Mouse (Mus musculus): ENCODE data around the gene Ythdc1. TPM values are rescaled to one million over a fixed set of nuclear protein-coding genes. Genes with fewer than 3 reads are reported as not detected.
A peak's percentile ranks its signal among the peaks of the same experiment; 100 is the strongest.

Ythdc1 gene
- polyA plus RNA-seq (2014; fragmentation: Nextera tagmentation; extraction: Ambion mirVana), result 50.6 and 53.4 TPM in 2 replicates

DNA sequence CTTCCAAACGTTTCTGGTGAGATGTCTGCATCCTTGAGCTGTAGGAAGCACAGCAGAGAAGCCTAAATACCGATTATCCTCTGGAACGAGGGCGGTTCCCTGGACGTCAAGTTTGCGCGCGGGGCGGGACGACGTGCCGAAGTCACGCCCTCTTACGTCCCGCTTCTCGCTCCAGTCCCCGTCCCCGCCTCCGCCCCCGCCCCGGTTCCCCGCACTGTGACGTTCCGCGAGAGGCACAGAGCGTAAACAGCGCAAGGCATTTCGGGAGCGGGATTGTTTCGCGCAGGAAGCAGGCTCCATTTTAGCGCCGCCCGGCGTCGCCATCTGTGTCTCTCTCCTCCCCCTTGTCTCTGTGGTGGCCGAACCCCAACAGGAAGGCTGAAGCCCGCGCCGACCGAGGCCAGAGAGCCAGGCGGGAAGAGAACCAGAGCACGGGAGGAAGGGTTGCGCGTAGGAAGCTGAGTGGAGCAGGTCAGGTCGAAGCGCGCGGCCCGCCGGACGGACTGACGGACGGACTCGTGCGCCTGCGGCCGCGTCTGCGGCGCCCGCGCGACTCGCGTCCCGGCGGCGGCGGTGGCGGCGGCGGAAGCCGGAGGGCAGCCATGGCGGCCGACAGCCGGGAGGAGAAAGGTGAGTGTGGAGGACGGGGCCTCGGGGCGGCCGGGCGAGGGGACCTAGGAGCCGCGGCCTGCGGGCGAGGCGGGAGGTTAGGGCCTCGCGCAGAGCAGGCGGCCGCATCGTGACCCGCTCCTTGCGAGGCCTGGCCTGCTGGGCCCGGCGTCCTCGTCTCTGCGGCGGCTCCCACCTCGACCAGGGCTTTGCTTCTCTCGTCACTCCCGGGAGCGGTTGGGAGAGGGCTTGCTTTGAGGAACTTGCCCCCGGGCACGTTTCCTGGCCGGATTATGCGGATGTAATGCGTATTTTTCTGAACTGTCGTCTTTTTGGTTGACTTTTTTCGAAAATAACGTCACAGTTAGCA, at the start of gene Ythdc1:
TSS of gene Ythdc1 (plus strand) at position 260 of the 979 bp plus-strand sequence.
- Histone ChIP-seq H3K27me3 (ENCODE audit: control insufficient read depth, insufficient read depth, low read length) (no peaks in the 10 kb centered on the region), H3K4me2 (replicated peaks; ENCODE audit: low read depth, low read length) (peak within 1 kb of the TSS; percentile 71), H3K36me3 (ENCODE audit: control insufficient read depth, insufficient read depth, low read length) (no peaks in the 10 kb centered on the region), H3K9ac (replicated peaks; ENCODE audit: low read depth, low read length) (peak within 1 kb of the TSS; percentile 99), H3K4me1 (ENCODE audit: control insufficient read depth, insufficient read depth, low read length) (0 out of 2 replicates have a peak, but pooled peaks cover 3% of the 10 kb centered on the region), H3K27ac (ENCODE audit: low read length) (peak within 1 kb of the TSS; percentile 98), H3K9me3 (ENCODE audit: control insufficient read depth, low read depth, low read length) (no peaks in the 10 kb centered on the region), H3K4me3 (ENCODE audit: low read depth, low read length) (peak within 1 kb of the TSS; percentile 94)
- ATAC-seq (ENCODE audit: insufficient number of reproducible peaks, insufficient read depth, low FRiP score, low read depth), result peak; percentile 99
- under 1% methylated on average over 88 of the region's 111 CpGs for WGBS

GRCm38 (mm10) chr5:86769015-86769658, 34.9 kb upstream of the Ythdc1 start:
- ATAC-seq (ENCODE audit: insufficient number of reproducible peaks, insufficient read depth, low FRiP score, low read depth), result peak; percentile 58; the same call in 1 of the 2 replicates
- H3K27ac ChIP-seq (ENCODE audit: low read length), result no peak overlapping the region
- 25% methylated on average over 3 of the region's 3 CpGs for WGBS
- H3K36me3 ChIP-seq (ENCODE audit: control insufficient read depth, insufficient read depth, low read length), result no peaks in the 10 kb centered on the region
- H3K9me3 ChIP-seq (ENCODE audit: control insufficient read depth, low read depth, low read length), result no peaks in the 10 kb centered on the region
- no peak overlapping the region for H3K9ac ChIP-seq (replicated peaks; ENCODE audit: low read depth, low read length)
- no peaks in the 10 kb centered on the region for H3K27me3 ChIP-seq (ENCODE audit: control insufficient read depth, insufficient read depth, low read length)
- H3K4me1 ChIP-seq (ENCODE audit: control insufficient read depth, insufficient read depth, low read length), result 0 out of 2 replicates have a peak, but pooled peaks cover 2% of the 10 kb centered on the region
- no peak overlapping the region for H3K4me2 ChIP-seq (replicated peaks; ENCODE audit: low read depth, low read length)
- H3K4me3 ChIP-seq (ENCODE audit: low read depth, low read length), result no peak overlapping the region

DNA sequence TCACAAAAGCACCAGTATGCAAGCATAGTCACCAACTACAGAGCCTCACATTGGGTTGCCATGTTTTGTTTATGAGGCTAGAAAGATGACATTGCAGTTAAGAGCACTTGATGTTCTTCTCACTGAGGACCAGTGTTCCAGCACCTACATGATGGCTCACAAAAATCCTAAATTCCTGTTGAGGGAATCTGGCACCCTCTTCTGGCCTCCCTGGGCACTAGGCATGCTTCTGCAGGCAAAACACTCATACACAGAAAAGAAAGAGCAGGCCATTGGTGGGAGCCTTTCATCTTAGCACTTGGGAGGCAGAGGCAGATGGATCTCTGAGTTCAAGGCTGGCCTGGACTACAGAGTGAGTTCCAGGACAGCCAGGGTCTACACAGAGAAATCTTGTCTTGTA, 33.0 kb upstream of the Ythdc1 start:
- Histone ChIP-seq H3K9me3 (ENCODE audit: control insufficient read depth, low read depth, low read length) (no peaks in the 10 kb centered on the region), H3K9ac (replicated peaks; ENCODE audit: low read depth, low read length) (no peak overlapping the region), H3K36me3 (ENCODE audit: control insufficient read depth, insufficient read depth, low read length) (no peaks in the 10 kb centered on the region), H3K27ac (ENCODE audit: low read length) (no peak overlapping the region), H3K27me3 (ENCODE audit: control insufficient read depth, insufficient read depth, low read length) (no peaks in the 10 kb centered on the region), H3K4me1 (ENCODE audit: control insufficient read depth, insufficient read depth, low read length) (0 out of 2 replicates have a peak, but pooled peaks cover 2% of the 10 kb centered on the region), H3K4me3 (ENCODE audit: low read depth, low read length) (no peak overlapping the region), H3K4me2 (replicated peaks; ENCODE audit: low read depth, low read length) (no peak overlapping the region)
- no peak for ATAC-seq (ENCODE audit: insufficient number of reproducible peaks, insufficient read depth, low FRiP score, low read depth)

DNA sequence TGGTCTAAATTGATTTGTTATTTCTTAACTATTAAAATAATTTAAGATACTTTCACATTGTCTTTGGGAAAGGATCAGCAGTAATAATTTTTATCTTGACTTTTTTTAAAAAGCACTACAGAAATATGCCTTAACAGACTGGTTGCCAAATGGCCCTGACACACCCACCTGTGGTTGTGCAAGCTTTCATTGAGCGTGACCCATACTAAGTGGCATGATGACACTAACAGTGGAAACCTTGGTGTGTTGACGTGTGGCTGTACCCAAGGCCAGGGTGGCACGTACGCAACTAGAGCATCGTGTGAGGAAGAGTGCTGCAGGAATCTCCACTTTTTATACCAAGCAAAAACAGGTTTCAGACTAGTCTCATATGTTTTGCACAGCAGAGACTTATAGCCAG, 27.1 kb upstream of the Ythdc1 start:
- Histone ChIP-seq H3K9ac (replicated peaks; ENCODE audit: low read depth, low read length) (no peak overlapping the region), H3K4me1 (ENCODE audit: control insufficient read depth, insufficient read depth, low read length) (no peaks in the 10 kb centered on the region), H3K36me3 (ENCODE audit: control insufficient read depth, insufficient read depth, low read length) (no peaks in the 10 kb centered on the region), H3K4me3 (ENCODE audit: low read depth, low read length) (no peak overlapping the region), H3K4me2 (replicated peaks; ENCODE audit: low read depth, low read length) (no peak overlapping the region), H3K9me3 (ENCODE audit: control insufficient read depth, low read depth, low read length) (no peaks in the 10 kb centered on the region), H3K27me3 (ENCODE audit: control insufficient read depth, insufficient read depth, low read length) (no peaks in the 10 kb centered on the region), H3K27ac (ENCODE audit: low read length) (no peak overlapping the region)
- ATAC-seq (ENCODE audit: insufficient number of reproducible peaks, insufficient read depth, low FRiP score, low read depth), result no peak
- 84% methylated on average over 5 of the region's 5 CpGs for WGBS

- no peaks in the 10 kb centered on the region for H3K27me3 ChIP-seq (ENCODE audit: control insufficient read depth, insufficient read depth, low read length)
- no peak overlapping the region for H3K27ac ChIP-seq (ENCODE audit: low read length)
- H3K9ac ChIP-seq (replicated peaks; ENCODE audit: low read depth, low read length), result no peak overlapping the region
- WGBS, result 55% methylated on average over 1 of the region's 1 CpGs
- no peak overlapping the region for H3K4me3 ChIP-seq (ENCODE audit: low read depth, low read length)
- no peaks in the 10 kb centered on the region for H3K36me3 ChIP-seq (ENCODE audit: control insufficient read depth, insufficient read depth, low read length)
- H3K4me2 ChIP-seq (replicated peaks; ENCODE audit: low read depth, low read length), result no peak overlapping the region
- H3K9me3 ChIP-seq (ENCODE audit: control insufficient read depth, low read depth, low read length), result no peaks in the 10 kb centered on the region
- H3K4me1 ChIP-seq (ENCODE audit: control insufficient read depth, insufficient read depth, low read length), result no peaks in the 10 kb centered on the region
- ATAC-seq (ENCODE audit: insufficient number of reproducible peaks, insufficient read depth, low FRiP score, low read depth), result no peak
These were observed 25.6 kb upstream of the Ythdc1 start for GRCm38 (mm10) chr5:86778471-86778870.

DNA sequence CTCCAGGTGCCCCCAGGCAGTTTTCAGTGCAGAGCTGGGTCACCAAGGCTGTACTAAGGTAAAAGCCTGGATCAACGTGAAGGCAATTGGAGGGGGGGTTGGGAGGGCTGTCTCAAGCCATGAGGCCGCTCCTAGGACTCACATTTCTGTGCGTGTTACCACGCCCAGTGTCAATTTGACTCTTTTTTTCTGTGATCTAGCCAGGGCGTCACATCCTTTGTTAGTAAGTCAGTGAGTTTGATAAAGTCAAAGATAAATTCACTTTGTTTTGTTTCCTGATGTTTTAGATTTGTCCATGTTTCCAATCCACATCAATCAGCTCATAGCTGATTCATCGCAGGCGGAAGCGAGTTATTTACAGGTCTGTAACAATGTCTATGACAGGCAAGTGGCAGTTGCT, 21.0 kb upstream of the Ythdc1 start:
- Histone ChIP-seq H3K27me3 (ENCODE audit: control insufficient read depth, insufficient read depth, low read length) (no peaks in the 10 kb centered on the region), H3K36me3 (ENCODE audit: control insufficient read depth, insufficient read depth, low read length) (no peaks in the 10 kb centered on the region), H3K9me3 (ENCODE audit: control insufficient read depth, low read depth, low read length) (no peaks in the 10 kb centered on the region), H3K4me3 (ENCODE audit: low read depth, low read length) (no peak overlapping the region), H3K4me1 (ENCODE audit: control insufficient read depth, insufficient read depth, low read length) (no peaks in the 10 kb centered on the region), H3K27ac (ENCODE audit: low read length) (no peak overlapping the region), H3K9ac (replicated peaks; ENCODE audit: low read depth, low read length) (no peak overlapping the region), H3K4me2 (replicated peaks; ENCODE audit: low read depth, low read length) (no peak overlapping the region)
- 49% methylated on average over 8 of the region's 8 CpGs for WGBS
- ATAC-seq (ENCODE audit: insufficient number of reproducible peaks, insufficient read depth, low FRiP score, low read depth), result peak; percentile 67

GRCm38 (mm10) chr5:86784205-86784604, 19.8 kb upstream of the Ythdc1 start:
- H3K9ac ChIP-seq (replicated peaks; ENCODE audit: low read depth, low read length), result no peak overlapping the region
- no peaks in the 10 kb centered on the region for H3K27me3 ChIP-seq (ENCODE audit: control insufficient read depth, insufficient read depth, low read length)

GRCm38 (mm10) chr5:86786798-86787197, 17.2 kb upstream of the Ythdc1 start:
- 61% methylated on average over 1 of the region's 1 CpGs for WGBS
- Histone ChIP-seq H3K27ac (ENCODE audit: low read length) (no peak overlapping the region), H3K4me2 (replicated peaks; ENCODE audit: low read depth, low read length) (no peak overlapping the region), H3K4me1 (ENCODE audit: control insufficient read depth, insufficient read depth, low read length) (no peaks in the 10 kb centered on the region), H3K9ac (replicated peaks; ENCODE audit: low read depth, low read length) (no peak overlapping the region), H3K36me3 (ENCODE audit: control insufficient read depth, insufficient read depth, low read length) (no peaks in the 10 kb centered on the region), H3K27me3 (ENCODE audit: control insufficient read depth, insufficient read depth, low read length) (no peaks in the 10 kb centered on the region), H3K9me3 (ENCODE audit: control insufficient read depth, low read depth, low read length) (no peaks in the 10 kb centered on the region), H3K4me3 (ENCODE audit: low read depth, low read length) (no peak overlapping the region)
- ATAC-seq (ENCODE audit: insufficient number of reproducible peaks, insufficient read depth, low FRiP score, low read depth), result no peak

More at GRCm38 (mm10) chr5:86784205-86784604, 19.8 kb upstream of the Ythdc1 start:
- WGBS, result 69% methylated on average over 1 of the region's 1 CpGs
- H3K36me3 ChIP-seq (ENCODE audit: control insufficient read depth, insufficient read depth, low read length), result no peaks in the 10 kb centered on the region
- no peak overlapping the region for H3K4me3 ChIP-seq (ENCODE audit: low read depth, low read length)
- H3K9me3 ChIP-seq (ENCODE audit: control insufficient read depth, low read depth, low read length), result no peaks in the 10 kb centered on the region
- no peaks in the 10 kb centered on the region for H3K4me1 ChIP-seq (ENCODE audit: control insufficient read depth, insufficient read depth, low read length)
- ATAC-seq (ENCODE audit: insufficient number of reproducible peaks, insufficient read depth, low FRiP score, low read depth), result no peak
- H3K4me2 ChIP-seq (replicated peaks; ENCODE audit: low read depth, low read length), result no peak overlapping the region
- H3K27ac ChIP-seq (ENCODE audit: low read length), result no peak overlapping the region
